Mouse (Mus musculus): ENCODE results near the gene Hhipl2. TPM values are rescaled to one million over a fixed set of nuclear protein-coding genes. Genes with fewer than 3 reads are reported as not detected.
A peak's percentile ranks its signal among the peaks of the same experiment; 100 is the strongest.

The Hhipl2 gene
- polyA plus RNA-seq, 1 experiment from 2014 or later = not detected

GRCm38 (mm10) chr1:183403396-183403795 is 14.6 kb upstream of the Hhipl2 start:
- no peak overlapping the region for H3K4me3 ChIP-seq (replicated peaks)
- H3K27me3 ChIP-seq (replicated peaks) = no peaks in the 10 kb centered on the region
- no peaks in the 10 kb centered on the region for H3K4me1 ChIP-seq (replicated peaks)
- no peak overlapping the region for H3K27ac ChIP-seq
- H3K36me3 ChIP-seq = peaks cover 41% of the 10 kb centered on the region
- 91% methylated on average over 3 of the region's 3 CpGs for WGBS
- no peak for ATAC-seq
- no peak overlapping the region for H3K4me2 ChIP-seq (replicated peaks)
- no peaks in the 10 kb centered on the region for H3K9me3 ChIP-seq
- no peak overlapping the region for H3K9ac ChIP-seq

GRCm38 (mm10) chr1:183414081-183414727 is 3.8 kb upstream of the Hhipl2 start:
- H3K4me3 ChIP-seq (replicated peaks) = no peak overlapping the region
- ATAC-seq = no peak
- WGBS = 87% methylated on average over 15 of the region's 15 CpGs
- H3K9me3 ChIP-seq = no peaks in the 10 kb centered on the region
- H3K27me3 ChIP-seq (replicated peaks) = no peaks in the 10 kb centered on the region
- no peak overlapping the region for H3K9ac ChIP-seq
- H3K4me2 ChIP-seq (replicated peaks) = no peak overlapping the region
- H3K27ac ChIP-seq = no peak overlapping the region
- H3K4me1 ChIP-seq (replicated peaks) = no peaks in the 10 kb centered on the region
- peaks cover 11% of the 10 kb centered on the region for H3K36me3 ChIP-seq

GRCm38 (mm10) chr1:183419741-183420140 is 1.7 kb downstream of the Hhipl2 start:
- Histone ChIP-seq H3K27ac (no peak overlapping the region), H3K27me3 (replicated peaks) (no peaks in the 10 kb centered on the region), H3K4me2 (replicated peaks) (no peak overlapping the region), H3K4me3 (replicated peaks) (no peak overlapping the region), H3K36me3 (no peaks in the 10 kb centered on the region), H3K9ac (no peak overlapping the region), H3K4me1 (replicated peaks) (no peaks in the 10 kb centered on the region), H3K9me3 (no peaks in the 10 kb centered on the region)
- 80% methylated on average over 7 of the region's 7 CpGs for WGBS
- no peak for ATAC-seq

- Histone ChIP-seq H3K4me2 (replicated peaks) (no peak overlapping the region), H3K4me1 (replicated peaks) (no peaks in the 10 kb centered on the region), H3K36me3 (no peaks in the 10 kb centered on the region), H3K27ac (no peak overlapping the region), H3K9ac (no peak overlapping the region), H3K9me3 (no peaks in the 10 kb centered on the region), H3K4me3 (replicated peaks) (no peak overlapping the region), H3K27me3 (replicated peaks) (no peaks in the 10 kb centered on the region)
- 83% methylated on average over 10 of the region's 10 CpGs for WGBS
- 0 out of 2 replicates have a peak, but pooled peaks have one; percentile 6 for ATAC-seq
Observed at GRCm38 (mm10) chr1:183420296-183420695, 2.3 kb downstream of the Hhipl2 start.

GRCm38 (mm10) chr1:183424100-183424499 is 6.1 kb downstream of the Hhipl2 start:
- 94% methylated on average over 7 of the region's 7 CpGs for WGBS
- Histone ChIP-seq H3K4me1 (replicated peaks) (no peaks in the 10 kb centered on the region), H3K4me2 (replicated peaks) (no peak overlapping the region), H3K9ac (no peak overlapping the region), H3K27ac (no peak overlapping the region), H3K27me3 (replicated peaks) (no peaks in the 10 kb centered on the region), H3K4me3 (replicated peaks) (no peak overlapping the region), H3K36me3 (no peaks in the 10 kb centered on the region), H3K9me3 (no peaks in the 10 kb centered on the region)
- ATAC-seq = no peak

GRCm38 (mm10) chr1:183434918-183435317 is 16.9 kb downstream of the Hhipl2 start:
- H3K4me3 ChIP-seq (replicated peaks) = no peak overlapping the region
- H3K4me1 ChIP-seq (replicated peaks) = peaks cover 10% of the 10 kb centered on the region; the same call in 1 of the 2 replicates
- no peaks in the 10 kb centered on the region for H3K9me3 ChIP-seq
- no peak overlapping the region for H3K27ac ChIP-seq
- no peak overlapping the region for H3K4me2 ChIP-seq (replicated peaks)
- WGBS = 88% methylated on average over 9 of the region's 9 CpGs
- no peaks in the 10 kb centered on the region for H3K36me3 ChIP-seq
- no peak for ATAC-seq
- no peaks in the 10 kb centered on the region for H3K27me3 ChIP-seq (replicated peaks)
- no peak overlapping the region for H3K9ac ChIP-seq

- H3K4me3 ChIP-seq (replicated peaks) = peak overlapping the region; percentile 26; the same call in 1 of the 2 replicates
Observed at GRCm38 (mm10) chr1:183439036-183439435, 21.0 kb downstream of the Hhipl2 start.

GRCm38 (mm10) chr1:183442015-183442774 is 24.2 kb downstream of the Hhipl2 start:
- Histone ChIP-seq H3K27me3 (replicated peaks) (no peaks in the 10 kb centered on the region), H3K27ac (no peak overlapping the region), H3K9ac (no peak overlapping the region; the same call in 1 of the 2 replicates), H3K4me1 (replicated peaks) (0 out of 2 replicates have a peak, but pooled peaks cover 6% of the 10 kb centered on the region), H3K4me2 (replicated peaks) (0 out of 2 replicates have a peak overlapping the region, but pooled peaks have one; percentile 12), H3K4me3 (replicated peaks) (no peak overlapping the region), H3K9me3 (no peaks in the 10 kb centered on the region), H3K36me3 (no peaks in the 10 kb centered on the region)
- WGBS = 22% methylated on average over 19 of the region's 19 CpGs
- ATAC-seq = peak; percentile 63

More at GRCm38 (mm10) chr1:183439036-183439435, 21.0 kb downstream of the Hhipl2 start:
- H3K9me3 ChIP-seq = no peaks in the 10 kb centered on the region
- H3K4me1 ChIP-seq (replicated peaks) = peaks cover 12% of the 10 kb centered on the region; the same call in 1 of the 2 replicates
- peak overlapping the region; percentile 53; the same call in 1 of the 2 replicates for H3K27ac ChIP-seq
- H3K4me2 ChIP-seq (replicated peaks) = peak overlapping the region; percentile 54
- no peaks in the 10 kb centered on the region for H3K27me3 ChIP-seq (replicated peaks)
- no peak overlapping the region for H3K9ac ChIP-seq
- 35% methylated on average over 22 of the region's 22 CpGs for WGBS
- peak; percentile 81 for ATAC-seq
- no peaks in the 10 kb centered on the region for H3K36me3 ChIP-seq

GRCm38 (mm10) chr1:183453066-183453465 is 35.1 kb downstream of the Hhipl2 start:
- Histone ChIP-seq H3K4me3 (replicated peaks) (no peak overlapping the region), H3K27ac (no peak overlapping the region), H3K36me3 (no peaks in the 10 kb centered on the region), H3K9me3 (no peaks in the 10 kb centered on the region), H3K4me1 (replicated peaks) (no peaks in the 10 kb centered on the region), H3K9ac (no peak overlapping the region), H3K4me2 (replicated peaks) (no peak overlapping the region), H3K27me3 (replicated peaks) (no peaks in the 10 kb centered on the region)
- 27% methylated on average over 3 of the region's 3 CpGs for WGBS
- ATAC-seq = no peak

Other genes with a start within 250 kb of the Hhipl2 start
- gene Disp1, start 196.7 kb upstream of the Hhipl2 start, polyA plus RNA-seq (2015; fragmentation: Nextera tagmentation; extraction: Ambion mirVana) = 9.5 and 11.0 TPM in 2 replicates
- 33.5 and 42.4 TPM in 2 replicates for gene Aida, start 121.6 kb upstream of the Hhipl2 start, polyA plus RNA-seq (2015; fragmentation: Nextera tagmentation; extraction: Ambion mirVana)
- 36.3 and 41.6 TPM in 2 replicates for gene Brox, start 120.9 kb upstream of the Hhipl2 start, polyA plus RNA-seq (2015; fragmentation: Nextera tagmentation; extraction: Ambion mirVana)
- 79.7 and 81.0 TPM in 2 replicates for gene Mia3, start 48.7 kb upstream of the Hhipl2 start, polyA plus RNA-seq (2015; fragmentation: Nextera tagmentation; extraction: Ambion mirVana)
- gene Taf1a, start 29.2 kb upstream of the Hhipl2 start, polyA plus RNA-seq (2015; fragmentation: Nextera tagmentation; extraction: Ambion mirVana) = 17.9 TPM in 2 replicates